Mouse (Mus musculus): ENCODE data around the gene Abraxas2.

DNA sequence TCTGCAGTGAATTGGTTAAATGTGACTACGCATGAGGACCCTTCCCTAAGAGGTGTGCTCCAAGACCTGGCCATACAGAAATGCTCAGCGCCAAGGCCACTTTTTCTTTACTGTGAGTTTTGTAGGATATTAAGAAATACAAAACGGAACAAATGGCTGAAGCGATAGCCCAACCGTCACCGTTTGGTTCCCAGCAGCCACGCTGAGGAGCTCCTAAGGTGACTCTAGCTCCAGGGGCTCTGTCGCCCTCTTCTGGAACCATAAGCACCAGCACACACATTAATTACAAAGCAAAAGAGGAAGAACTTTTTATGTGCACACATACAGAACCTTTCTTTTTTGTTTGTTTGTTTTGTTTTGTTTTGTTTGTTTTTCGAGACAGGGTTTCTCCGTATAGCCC is 38.2 kb downstream of the Abraxas2 start:
- no peak for TF ChIP-seq CTCF (IDR thresholded peaks at IDR 0.05; ENCODE audit: control insufficient read depth, insufficient read depth, insufficient read length)
- no peak for TF ChIP-seq MAX (IDR thresholded peaks at IDR 0.05)
- TF ChIP-seq USF1 (IDR thresholded peaks at IDR 0.05; ENCODE audit: low read depth), result no peak
- no peak for TF ChIP-seq FOSL1 (IDR thresholded peaks at IDR 0.05; ENCODE audit: insufficient read depth, low read length, poor library complexity, severe bottlenecking)
